Mouse (Mus musculus): ENCODE measurements around the gene Snrnp48. TPM values are rescaled to one million over a fixed set of nuclear protein-coding genes. Genes with fewer than 3 reads are reported as not detected.

The Snrnp48 gene
- total RNA-seq (2014; fragmentation: Nextera tagmentation) = 49.3 and 63.7 TPM in 2 replicates
- 94.5 and 134 TPM in 2 replicates for total RNA-seq (2017)

DNA sequence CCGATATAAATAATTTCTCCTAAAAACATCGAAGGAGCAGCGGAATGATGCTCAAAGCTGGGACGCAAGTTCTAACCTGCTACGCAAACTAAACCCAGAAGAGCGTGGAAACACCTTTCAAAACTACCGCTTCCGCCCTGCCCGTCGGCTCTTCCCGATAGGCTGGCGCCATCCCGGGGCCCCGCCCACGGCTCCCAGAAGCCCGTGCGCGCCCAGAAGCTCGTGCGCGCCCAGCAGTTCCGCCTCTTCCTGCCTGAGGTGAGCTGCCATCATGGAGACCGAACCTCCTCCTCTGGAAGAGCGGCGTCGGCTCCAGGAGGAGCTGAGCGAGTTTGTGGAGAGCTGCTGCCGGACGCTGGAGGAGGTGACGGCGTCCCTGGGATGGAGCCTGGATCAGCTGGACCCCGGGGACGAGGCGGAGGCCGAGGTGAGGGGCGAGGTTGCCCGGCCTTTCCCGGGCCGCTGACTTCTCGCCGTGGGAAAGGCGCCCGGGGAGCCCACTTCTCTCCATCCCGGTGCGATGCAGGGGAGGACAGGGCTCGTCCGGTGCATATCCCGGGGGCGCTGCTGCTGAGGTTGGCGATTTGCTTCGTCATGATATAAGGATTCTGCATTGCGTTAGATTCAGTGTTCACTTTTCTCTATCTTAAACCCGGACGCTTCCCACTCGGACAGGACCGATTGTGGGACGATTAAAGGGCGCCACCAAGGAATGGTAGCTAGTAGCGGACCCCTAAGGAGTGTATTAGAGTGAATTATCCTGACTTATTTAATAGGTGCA, at the start of gene Snrnp48:
Snrnp48 (plus strand) TSS at position 237 of the 781 bp plus-strand sequence.
- peak; percentile 99 for ATAC-seq (replicated peaks; ENCODE audit: poor library complexity, severe bottlenecking)

- ATAC-seq (replicated peaks; ENCODE audit: poor library complexity, severe bottlenecking) = no peak
Observed at GRCm38 (mm10) chr13:38155523-38155922, 49.2 kb upstream of the Snrnp48 start.

- peak; percentile 93 for ATAC-seq (replicated peaks; ENCODE audit: poor library complexity, severe bottlenecking)
Observed at GRCm38 (mm10) chr13:38157635-38158034, 47.1 kb upstream of the Snrnp48 start.

DNA sequence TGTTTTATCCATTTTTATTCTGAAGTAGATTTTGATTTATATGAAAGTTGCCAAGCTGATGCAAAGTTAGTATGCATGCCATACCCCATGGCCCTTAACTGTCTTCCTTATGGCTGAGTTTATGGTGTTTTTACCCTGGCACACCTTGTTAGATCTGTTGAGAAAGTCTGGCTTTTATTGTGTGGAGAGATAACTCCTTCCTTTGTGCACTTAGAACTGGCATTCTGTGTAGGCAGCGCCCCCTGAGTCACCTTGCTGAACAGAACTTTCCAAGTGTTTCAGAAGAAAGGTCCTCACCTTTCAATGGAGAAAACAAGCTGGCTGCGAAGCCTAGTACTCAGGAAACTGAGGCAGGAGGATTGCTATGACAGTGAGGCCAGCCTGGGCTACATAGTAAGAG, 42.7 kb upstream of the Snrnp48 start:
- no peak for ATAC-seq (replicated peaks; ENCODE audit: poor library complexity, severe bottlenecking)

DNA sequence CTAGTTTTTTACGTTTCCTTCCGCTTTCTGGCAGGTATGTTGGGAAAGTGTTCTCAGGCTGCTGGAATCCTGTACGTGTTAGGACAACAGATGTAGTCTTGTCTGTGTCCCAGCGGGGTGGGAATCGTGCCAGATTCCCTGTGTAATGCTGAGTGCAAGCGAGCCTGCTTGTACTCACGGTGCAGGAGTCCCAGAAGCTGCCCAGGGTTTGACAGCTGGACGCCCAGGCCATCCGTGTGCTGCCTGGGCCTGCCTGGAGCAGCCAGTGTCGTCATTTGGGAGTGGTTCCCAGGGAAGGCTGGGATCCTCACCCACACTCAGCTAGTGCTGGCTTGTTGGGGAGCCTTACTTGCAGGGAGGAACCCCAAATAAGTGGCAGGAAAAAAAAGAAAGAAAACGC, 42.1 kb upstream of the Snrnp48 start:
- ATAC-seq (replicated peaks; ENCODE audit: poor library complexity, severe bottlenecking) = peak; percentile 49

- no peak for ATAC-seq (replicated peaks; ENCODE audit: poor library complexity, severe bottlenecking)
Observed at GRCm38 (mm10) chr13:38164932-38165331, 39.8 kb upstream of the Snrnp48 start.

GRCm38 (mm10) chr13:38167056-38167455, 37.7 kb upstream of the Snrnp48 start:
- ATAC-seq (replicated peaks; ENCODE audit: poor library complexity, severe bottlenecking) = no peak

DNA sequence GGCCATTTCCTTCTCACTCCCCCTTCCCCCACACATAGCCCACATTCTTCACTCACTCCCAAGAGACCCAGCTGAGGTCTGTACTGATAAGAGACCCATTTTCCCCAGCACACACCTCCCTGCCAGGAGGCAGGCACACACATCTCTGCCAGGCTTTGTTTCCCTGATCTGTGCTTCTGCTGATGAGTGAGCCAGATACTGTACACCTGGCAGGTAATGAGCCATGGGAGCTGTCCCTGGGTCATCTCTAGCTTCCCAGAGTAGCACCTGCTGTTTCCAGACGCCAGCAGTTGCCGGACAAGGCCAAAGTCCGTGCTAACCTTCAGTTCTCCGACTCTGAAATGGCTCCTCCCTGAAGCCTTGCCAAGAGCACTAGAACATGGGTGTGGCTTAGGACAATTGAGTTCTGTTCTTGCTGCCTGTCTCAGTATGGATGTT, 34.0 kb upstream of the Snrnp48 start:
- ATAC-seq (replicated peaks; ENCODE audit: poor library complexity, severe bottlenecking) = no peak

DNA sequence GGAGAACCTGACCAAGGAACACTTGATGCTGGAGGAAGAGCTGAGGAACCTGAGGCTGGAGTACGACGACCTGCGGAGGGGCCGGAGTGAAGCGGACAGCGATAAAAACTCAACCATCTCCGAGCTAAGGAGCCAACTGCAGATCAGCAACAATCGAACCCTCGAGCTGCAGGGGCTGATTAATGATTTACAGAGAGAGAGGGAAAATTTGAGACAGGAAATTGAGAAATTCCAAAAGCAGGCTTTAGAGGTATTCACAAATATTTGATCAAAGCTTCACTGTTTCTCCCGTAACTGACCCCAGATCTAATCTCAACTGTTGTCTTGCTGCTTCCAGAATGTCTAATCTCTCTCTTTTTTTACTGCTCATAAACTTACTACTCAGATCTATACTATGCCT, 11.3 kb upstream of the Snrnp48 start:
- ATAC-seq (replicated peaks; ENCODE audit: poor library complexity, severe bottlenecking) = no peak

- no peak for ATAC-seq (replicated peaks; ENCODE audit: poor library complexity, severe bottlenecking)
Observed at GRCm38 (mm10) chr13:38201413-38201812, 3.3 kb upstream of the Snrnp48 start.

DNA sequence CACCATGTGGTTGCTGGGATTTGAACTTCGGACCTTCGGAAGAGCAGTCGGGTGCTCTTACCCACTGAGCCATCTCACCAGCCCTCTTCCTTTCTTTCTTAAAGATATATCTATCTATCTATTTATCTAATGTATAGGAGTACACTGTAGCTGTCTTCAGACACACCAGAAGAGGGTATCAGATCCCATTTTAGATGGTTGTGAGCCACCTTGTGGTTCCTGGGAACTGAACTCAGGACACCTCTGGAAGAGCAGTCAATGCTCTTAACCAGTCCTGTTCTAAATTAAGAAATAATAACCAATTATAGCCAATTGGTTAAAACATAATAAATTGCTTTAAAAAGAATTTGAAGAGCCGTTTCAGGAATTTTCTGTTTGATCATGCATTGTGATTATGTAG, 567 bp upstream of the Snrnp48 start:
- no peak for ATAC-seq (replicated peaks; ENCODE audit: poor library complexity, severe bottlenecking)

DNA sequence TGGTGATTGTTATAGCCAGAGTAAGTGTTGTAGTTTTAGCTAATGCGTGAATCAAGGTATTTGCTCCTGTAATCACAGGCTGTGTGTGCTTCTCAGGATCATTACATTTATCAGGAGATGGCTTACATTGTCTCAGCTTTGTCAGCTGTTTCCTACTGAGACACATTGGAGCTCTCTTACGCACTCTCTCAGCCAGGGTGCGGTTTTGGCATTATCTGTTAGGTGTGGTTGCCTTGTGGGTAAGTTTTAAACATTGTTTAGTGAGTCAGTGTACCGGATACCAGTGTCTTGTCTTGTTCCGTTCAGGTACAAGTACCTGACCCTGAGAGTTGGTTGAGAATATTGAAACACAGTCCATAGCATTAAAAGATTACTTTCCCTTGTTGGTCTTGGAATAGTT, 6.4 kb downstream of the Snrnp48 start:
- no peak for ATAC-seq (replicated peaks; ENCODE audit: poor library complexity, severe bottlenecking)

- no peak for ATAC-seq (replicated peaks; ENCODE audit: poor library complexity, severe bottlenecking)
Observed at GRCm38 (mm10) chr13:38218686-38219085, 13.9 kb downstream of the Snrnp48 start.

DNA sequence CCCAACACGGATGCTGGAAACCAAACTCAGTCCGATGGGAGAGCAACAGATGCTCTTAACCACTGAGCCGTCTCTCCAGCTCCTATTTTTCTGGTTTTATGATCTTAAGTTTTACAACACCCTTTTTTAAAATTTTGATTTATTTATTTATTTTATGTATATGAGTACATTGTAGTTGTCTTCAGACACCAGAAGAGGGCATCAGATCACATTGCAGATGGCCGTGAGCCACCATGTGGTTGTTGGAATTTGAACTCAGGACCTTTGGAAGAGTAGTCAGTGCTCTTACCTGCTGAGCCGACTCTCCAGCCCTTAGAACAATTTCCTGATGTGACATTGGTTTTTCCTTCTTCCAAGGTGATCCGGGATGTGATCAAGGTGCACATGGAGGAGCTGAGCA, 15.6 kb downstream of the Snrnp48 start:
- ATAC-seq (replicated peaks; ENCODE audit: poor library complexity, severe bottlenecking) = no peak

DNA sequence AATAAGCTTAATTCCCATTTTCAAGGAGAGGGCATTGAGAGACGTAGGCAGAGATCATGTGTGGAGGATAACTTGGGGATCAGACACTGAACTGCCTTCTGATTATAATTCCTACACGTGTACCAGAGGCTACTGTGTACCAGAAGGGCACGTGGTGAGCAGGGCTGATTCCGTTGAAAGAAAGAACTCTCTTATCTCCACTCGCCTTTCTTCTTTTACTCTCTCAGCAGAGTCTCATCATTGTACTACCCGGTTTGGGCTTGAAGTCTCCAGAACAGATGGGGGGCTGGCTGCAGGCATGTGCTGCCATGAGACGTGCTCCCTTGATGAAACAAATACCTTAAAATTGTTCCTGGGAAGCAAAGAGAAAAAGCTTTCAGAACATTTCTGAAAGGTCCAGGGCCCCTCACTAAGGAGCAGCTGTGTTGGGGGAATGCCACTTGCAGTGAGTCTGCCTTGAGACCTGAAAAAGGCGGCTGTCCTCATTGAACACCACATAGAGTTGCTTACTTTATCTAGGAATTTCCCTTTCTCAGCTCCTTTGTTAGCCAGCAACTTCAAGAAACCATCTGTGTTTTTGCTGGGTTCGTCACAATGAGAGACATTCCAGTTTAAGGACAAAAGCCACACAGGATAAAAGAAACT, 25.6 kb downstream of the Snrnp48 start:
- ATAC-seq (replicated peaks; ENCODE audit: poor library complexity, severe bottlenecking) = no peak

- ATAC-seq (replicated peaks; ENCODE audit: poor library complexity, severe bottlenecking) = no peak
Observed at GRCm38 (mm10) chr13:38232411-38232810, 27.7 kb downstream of the Snrnp48 start.

DNA sequence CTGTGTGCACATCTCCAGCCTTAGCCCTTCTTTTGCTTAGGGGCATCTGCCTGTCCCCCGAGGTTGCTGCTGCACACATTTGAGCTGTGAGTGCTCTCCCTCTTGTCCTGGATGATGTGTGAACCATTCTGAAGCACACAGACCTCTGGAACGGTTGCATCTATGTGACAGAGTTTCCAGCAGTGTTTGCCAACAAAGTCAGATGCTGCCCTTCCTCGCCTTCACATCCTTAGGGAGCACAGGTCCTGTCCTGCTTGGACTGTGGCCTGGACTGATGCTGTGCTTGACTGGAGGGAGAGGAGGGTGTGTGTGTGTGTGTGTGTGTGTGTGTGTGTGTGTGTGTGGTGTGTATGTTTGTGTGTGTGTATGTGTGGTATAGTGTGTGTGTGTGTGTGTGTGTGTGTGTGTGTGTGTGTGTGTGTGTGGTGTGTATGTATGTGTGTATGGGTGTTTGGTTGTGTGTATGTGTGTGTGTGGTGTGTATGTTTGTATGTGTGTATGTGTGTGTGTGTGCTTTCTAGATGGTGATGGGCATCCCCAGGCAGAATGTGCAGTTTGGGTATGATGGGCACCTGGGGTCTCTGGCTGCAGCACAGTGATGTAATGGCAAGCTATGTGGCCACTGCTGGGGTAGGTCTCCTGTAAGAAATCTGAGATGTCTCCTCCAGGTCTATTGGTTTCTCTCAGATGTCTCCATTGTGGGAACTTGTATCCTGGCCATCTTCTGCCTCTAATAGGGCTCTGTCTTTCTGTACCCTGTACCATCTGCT, 28.3 kb downstream of the Snrnp48 start:
- ATAC-seq (replicated peaks; ENCODE audit: poor library complexity, severe bottlenecking) = no peak

GRCm38 (mm10) chr13:38234651-38235050, 29.9 kb downstream of the Snrnp48 start:
- ATAC-seq (replicated peaks; ENCODE audit: poor library complexity, severe bottlenecking) = no peak

DNA sequence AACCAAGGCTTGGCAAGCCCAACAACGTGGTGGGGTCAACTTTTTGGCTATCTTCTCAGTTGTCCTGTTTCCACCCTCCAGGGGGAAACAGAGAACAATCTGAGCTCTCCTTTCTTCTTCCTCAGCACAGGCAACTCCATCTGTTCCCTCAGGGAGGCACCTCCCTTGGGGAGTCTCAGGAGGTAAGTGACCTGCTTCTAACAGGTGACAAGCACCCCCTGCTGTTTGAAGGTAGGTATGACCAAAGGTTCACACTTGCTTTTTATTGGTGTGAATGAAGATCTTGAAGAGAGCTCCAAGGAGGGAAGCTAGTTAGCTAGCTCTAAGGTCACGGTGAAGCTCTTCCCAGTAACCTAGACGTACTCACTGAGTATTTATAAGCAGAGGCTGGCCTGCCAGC, 30.6 kb downstream of the Snrnp48 start:
- 0 out of 2 replicates have a peak, but pooled peaks have one; percentile 25 for ATAC-seq (replicated peaks; ENCODE audit: poor library complexity, severe bottlenecking)

DNA sequence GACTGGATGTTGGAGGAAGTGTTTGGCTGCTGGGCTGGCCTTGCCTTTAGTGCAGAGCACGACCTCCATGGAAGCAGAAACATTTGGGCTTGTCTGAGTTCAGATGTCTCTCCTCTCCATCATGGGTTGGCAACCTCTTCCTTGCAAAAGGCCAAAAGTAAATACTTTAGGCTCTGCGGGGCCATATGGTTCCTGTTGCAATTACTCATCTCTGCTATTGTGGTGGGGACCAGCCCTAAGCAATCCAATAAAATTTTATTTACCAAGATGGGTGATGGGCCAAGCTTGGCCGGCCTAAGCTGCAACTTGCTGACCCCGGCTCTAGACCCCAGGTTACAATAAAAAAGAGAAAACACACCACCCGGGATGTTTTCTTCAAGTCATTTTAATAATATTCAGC, 43.4 kb downstream of the Snrnp48 start:
- no peak for ATAC-seq (replicated peaks; ENCODE audit: poor library complexity, severe bottlenecking)

DNA sequence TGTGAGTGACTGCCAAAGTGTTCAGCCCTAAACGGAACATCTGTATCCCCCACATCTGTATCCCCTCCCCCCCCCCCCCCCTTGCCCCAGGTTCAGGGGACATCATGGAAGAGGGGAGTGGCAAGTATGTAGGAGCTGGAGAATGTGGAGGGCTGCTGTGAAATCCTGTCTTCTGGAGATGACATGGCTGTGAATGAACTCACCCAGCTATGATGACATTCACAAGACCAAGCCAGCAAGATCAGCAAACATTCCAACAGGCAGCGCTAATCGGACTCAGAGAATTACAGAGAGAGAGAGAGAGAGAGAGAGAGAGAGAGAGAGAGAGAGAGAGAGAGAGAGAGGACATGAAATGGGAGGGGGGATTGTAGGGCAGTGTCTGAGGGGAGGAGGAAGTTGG, 46.5 kb downstream of the Snrnp48 start:
- no peak for ATAC-seq (replicated peaks; ENCODE audit: poor library complexity, severe bottlenecking)
